Mouse (Mus musculus) neural tube, embryonic 12.5 days (tissue): ENCODE data around the gene Pou5f2. TPM values are rescaled to one million over a fixed set of nuclear protein-coding genes. Genes with fewer than 3 reads are reported as not detected.

Experiments
- ATAC-seq: fragments of 200-750 bp; cut with Nextera tagmentation; 2 replicates; pipeline ENCODE4 v1.8.0; 2017; ENCODE audit warnings: low read depth, mild to moderate bottlenecking, moderate TSS enrichment, moderate library complexity; ENCODE audit not compliant: low FRiP score
- H3K27ac ChIP-seq: fragments of 300-500 bp; sonication (generic); 2 replicates; pipeline ENCODE4 v1.5.1; 2016
- H3K27me3 ChIP-seq: fragments of 300-500 bp; sonication (generic); replicated peaks from 2 replicates; pipeline ENCODE4 v1.6.1; 2016; ENCODE audit warnings: mild to moderate bottlenecking
- H3K36me3 ChIP-seq: fragments of 300-500 bp; sonication (generic); 2 replicates; pipeline ENCODE4 v1.6.1; 2016; ENCODE audit warnings: mild to moderate bottlenecking
- H3K4me1 ChIP-seq: fragments of 300-500 bp; sonication (generic); 2 replicates; pipeline ENCODE4 v1.6.1; 2016
- H3K4me2 ChIP-seq: fragments of 300-500 bp; sonication (generic); replicated peaks from 2 replicates; pipeline ENCODE4 v1.6.1; 2016; ENCODE audit warnings: mild to moderate bottlenecking
- H3K4me3 ChIP-seq: fragments of 300-500 bp; sonication (generic); 2 replicates; pipeline ENCODE4 v1.5.1; 2016
- H3K9ac ChIP-seq: fragments of 300-500 bp; sonication (generic); 2 replicates; pipeline ENCODE4 v1.6.1; 2016; ENCODE audit warnings: mild to moderate bottlenecking
- H3K9me3 ChIP-seq: fragments of 300-500 bp; sonication (generic); 2 replicates; pipeline ENCODE4 v1.6.1; 2016; ENCODE audit warnings: mild to moderate bottlenecking
- WGBS: fragments of 180-500 bp; shearing (Covaris S2); methylation state at CpG from one replicate; pipeline ENCODE4 v1.1.7; 2016; 5-methylcytosine and 5-hydroxymethylcytosine counted together
- polyA plus RNA-seq: library from polyadenylated mRNA; unstranded; fragments of >200 nt; fragmentation: Nextera tagmentation; extraction: Ambion mirVana; gene quantifications from 2 replicates; pipeline ENCODE4 v1.2.1, GENCODE M21; 2016

Gene Pou5f2
- polyA plus RNA-seq, result 1.4 and 1.5 TPM in 2 replicates

DNA sequence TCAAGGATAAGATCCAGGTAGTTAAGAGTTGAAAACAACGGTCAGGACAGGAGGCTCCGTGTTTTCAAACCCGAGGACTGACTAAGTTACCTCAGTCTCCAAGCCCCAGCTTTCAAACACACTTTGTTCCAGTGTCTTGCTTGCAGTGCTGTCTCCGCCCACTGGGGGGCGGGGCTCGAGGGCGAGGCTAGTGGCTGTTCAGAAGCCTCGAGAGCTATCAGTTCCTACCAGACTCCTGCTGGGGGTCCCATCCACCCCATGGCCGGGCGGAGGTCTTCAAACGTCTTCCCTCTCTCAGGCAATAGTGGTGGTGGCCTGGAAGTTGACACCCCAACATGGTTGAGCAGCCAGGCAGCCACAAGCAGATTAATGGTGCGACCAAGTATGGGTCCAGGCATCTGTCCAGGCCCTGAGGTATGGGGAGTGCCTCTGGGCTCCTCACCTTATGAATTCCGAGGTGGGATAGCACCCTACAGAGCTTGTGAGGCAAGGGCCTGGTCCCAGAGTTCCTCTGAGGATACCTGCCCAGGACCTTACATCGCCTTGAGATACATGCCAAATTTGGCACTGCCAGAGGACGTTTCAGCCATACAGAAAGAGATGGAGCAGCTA, at the start of gene Pou5f2:
Gene Pou5f2, plus strand, starts transcription at position 220 of the 612 bp plus-strand sequence.
- no peak for ATAC-seq
- H3K4me2 ChIP-seq, result no peak within 1 kb of the TSS
- H3K27ac ChIP-seq, result no peak within 1 kb of the TSS
- no peaks in the 10 kb centered on the region for H3K36me3 ChIP-seq
- WGBS, result 51% methylated on average over 15 of the region's 15 CpGs
- H3K9ac ChIP-seq, result no peak within 1 kb of the TSS
- no peaks in the 10 kb centered on the region for H3K9me3 ChIP-seq
- H3K4me3 ChIP-seq, result no peak within 1 kb of the TSS
- no peaks in the 10 kb centered on the region for H3K27me3 ChIP-seq
- H3K4me1 ChIP-seq, result no peaks in the 10 kb centered on the region

DNA sequence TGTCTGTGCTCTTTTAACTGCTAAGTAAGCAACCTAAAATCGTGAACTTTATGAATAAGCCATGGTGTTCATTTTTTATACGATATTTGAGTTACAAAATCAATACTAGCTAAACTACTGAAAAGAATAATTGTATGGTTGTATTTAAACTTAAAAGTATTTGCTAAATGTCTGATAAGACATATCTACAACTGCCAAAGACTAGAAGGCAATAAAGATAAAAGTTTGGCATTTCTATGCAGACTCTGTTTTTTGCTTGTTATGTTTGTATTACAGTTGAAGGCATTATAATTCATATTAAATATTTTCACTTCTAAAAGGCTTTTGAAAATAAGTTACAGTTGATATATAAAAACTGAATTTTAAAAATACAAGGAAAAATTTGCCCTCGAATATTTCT, 48.5 kb upstream of the Pou5f2 start:
- Histone ChIP-seq H3K9me3 (no peaks in the 10 kb centered on the region), H3K36me3 (no peaks in the 10 kb centered on the region), H3K27ac (no peak overlapping the region), H3K4me3 (no peak overlapping the region), H3K27me3 (no peaks in the 10 kb centered on the region), H3K4me1 (no peaks in the 10 kb centered on the region), H3K4me2 (no peak overlapping the region), H3K9ac (no peak overlapping the region)
- WGBS, result 83% methylated on average over 3 of the region's 3 CpGs
- ATAC-seq, result no peak

DNA sequence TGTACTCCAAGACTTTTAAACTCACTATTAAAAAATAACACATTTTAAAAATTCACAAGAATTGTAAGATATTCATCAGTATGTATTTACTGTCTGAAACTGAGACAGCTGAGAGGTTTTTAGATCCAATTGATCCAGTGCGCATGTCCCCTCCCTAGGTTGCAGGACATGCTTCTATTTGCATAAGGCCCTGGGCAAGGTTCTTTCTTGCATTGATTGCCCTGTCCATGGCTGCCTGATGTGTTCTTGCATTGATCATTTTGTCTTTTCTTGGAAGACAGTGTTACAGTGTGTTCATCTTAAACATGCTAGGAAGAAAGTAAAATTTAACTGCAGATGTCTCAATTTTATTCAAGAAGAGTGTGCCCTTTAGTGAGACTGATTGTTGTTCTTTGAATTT, 47.6 kb upstream of the Pou5f2 start:
- no peaks in the 10 kb centered on the region for H3K9me3 ChIP-seq
- H3K9ac ChIP-seq, result no peak overlapping the region
- no peak overlapping the region for H3K4me3 ChIP-seq
- 64% methylated on average over 1 of the region's 1 CpGs for WGBS
- H3K27me3 ChIP-seq, result no peaks in the 10 kb centered on the region
- no peaks in the 10 kb centered on the region for H3K36me3 ChIP-seq
- no peaks in the 10 kb centered on the region for H3K4me1 ChIP-seq
- no peak overlapping the region for H3K4me2 ChIP-seq
- ATAC-seq, result no peak
- no peak overlapping the region for H3K27ac ChIP-seq

DNA sequence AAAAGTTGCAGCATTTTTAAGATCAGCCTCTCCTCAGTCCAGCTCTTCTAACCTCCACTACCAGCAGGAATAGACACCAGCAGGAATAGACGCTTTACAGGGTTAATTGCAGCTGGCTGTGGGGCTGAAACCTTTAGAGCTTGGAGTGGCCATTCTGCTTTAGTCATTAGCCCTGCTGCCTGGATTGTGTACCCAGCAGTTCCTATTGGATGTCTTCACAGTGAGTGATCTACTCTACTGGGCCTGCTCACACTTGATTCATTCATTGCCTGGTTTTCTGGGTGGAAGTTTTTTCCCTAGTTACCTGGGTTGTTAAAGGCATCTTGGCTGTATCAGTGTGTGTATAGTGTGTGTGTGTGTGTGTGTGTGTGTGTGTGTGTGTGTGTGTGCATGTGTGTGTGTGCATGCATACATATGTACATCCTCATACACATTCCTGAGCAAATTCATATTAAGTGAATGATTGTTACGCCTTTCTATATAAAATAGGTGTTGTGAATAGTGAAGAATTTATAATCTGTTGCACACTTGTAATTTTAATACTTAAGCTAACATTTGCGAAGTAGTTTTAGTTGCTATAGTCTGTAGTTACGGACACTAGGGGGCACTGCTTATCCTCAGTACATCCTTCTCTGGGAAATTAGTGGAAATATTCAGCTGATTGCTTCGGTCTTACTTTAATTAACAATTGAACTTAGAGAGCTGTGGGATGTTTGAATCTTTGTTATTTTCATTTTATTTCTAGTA, 42.4 kb upstream of the Pou5f2 start:
- WGBS, result 25% methylated on average over 5 of the region's 5 CpGs
- no peaks in the 10 kb centered on the region for H3K27me3 ChIP-seq
- peak; percentile 56; the same call in 1 of the 2 replicates for ATAC-seq
- H3K4me3 ChIP-seq, result no peak overlapping the region
- no peaks in the 10 kb centered on the region for H3K4me1 ChIP-seq
- no peaks in the 10 kb centered on the region for H3K36me3 ChIP-seq
- H3K9ac ChIP-seq, result no peak overlapping the region
- H3K4me2 ChIP-seq, result no peak overlapping the region
- H3K9me3 ChIP-seq, result no peaks in the 10 kb centered on the region
- H3K27ac ChIP-seq, result no peak overlapping the region

DNA sequence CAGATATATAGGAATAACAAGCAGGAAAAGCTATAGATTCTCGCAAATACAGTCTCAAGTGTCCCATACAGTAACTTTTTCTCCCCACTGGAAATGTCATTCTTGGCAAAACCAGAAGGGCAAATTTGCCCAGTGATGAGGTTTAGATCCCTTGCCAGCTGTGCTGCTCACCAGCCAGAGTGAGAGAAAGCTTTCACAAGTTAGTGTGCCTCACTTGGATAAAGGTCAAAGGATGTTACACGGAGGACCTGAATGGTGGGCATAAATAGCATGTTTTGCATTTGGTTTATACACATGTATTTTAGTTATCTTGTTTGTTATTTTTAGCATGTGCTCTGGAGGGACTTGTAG, 41.9 kb upstream of the Pou5f2 start:
- 81% methylated on average over 2 of the region's 2 CpGs for WGBS
- no peak overlapping the region for H3K4me3 ChIP-seq
- H3K9ac ChIP-seq, result no peak overlapping the region
- no peaks in the 10 kb centered on the region for H3K27me3 ChIP-seq
- H3K4me2 ChIP-seq, result no peak overlapping the region
- no peaks in the 10 kb centered on the region for H3K36me3 ChIP-seq
- no peak for ATAC-seq
- no peaks in the 10 kb centered on the region for H3K4me1 ChIP-seq
- H3K27ac ChIP-seq, result no peak overlapping the region
- H3K9me3 ChIP-seq, result no peaks in the 10 kb centered on the region

DNA sequence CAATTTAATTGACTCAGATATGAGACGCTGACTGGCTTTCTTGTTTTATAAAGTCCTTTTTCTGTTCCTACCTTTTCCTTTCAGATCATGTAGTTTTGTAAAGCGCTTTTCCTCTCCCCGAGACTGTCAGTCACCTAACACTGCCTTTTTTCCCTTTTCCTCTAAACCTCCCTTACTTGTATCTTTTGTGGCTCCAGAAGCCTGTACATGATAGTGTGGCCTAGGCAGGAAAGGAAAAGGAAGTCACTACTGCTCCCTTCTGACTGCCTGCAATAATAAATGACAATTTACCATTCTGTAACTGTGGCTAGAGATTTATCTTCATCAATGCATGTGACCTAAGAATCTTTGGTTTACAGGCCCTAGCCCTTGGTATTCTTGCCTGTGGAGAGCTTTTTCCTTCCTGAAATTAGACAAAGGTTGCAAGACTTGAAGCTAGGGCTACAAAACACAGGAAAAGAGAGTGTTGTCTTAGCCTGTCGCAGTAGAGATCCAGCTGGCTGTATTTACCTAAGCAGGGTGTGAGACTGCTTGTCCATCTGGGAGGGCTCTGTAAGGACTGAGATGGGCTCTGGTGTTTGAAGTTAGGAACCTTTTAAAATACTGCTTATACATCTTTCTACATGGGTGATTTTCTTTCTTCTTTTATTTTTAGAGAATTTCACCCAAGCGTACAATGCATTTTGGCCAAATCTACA, 33.4 kb upstream of the Pou5f2 start:
- WGBS, result 74% methylated on average over 5 of the region's 5 CpGs
- Histone ChIP-seq H3K4me3 (no peak overlapping the region), H3K4me1 (0 out of 2 replicates have a peak, but pooled peaks cover 4% of the 10 kb centered on the region), H3K27ac (no peak overlapping the region), H3K9me3 (no peaks in the 10 kb centered on the region), H3K9ac (no peak overlapping the region), H3K4me2 (no peak overlapping the region), H3K27me3 (no peaks in the 10 kb centered on the region), H3K36me3 (no peaks in the 10 kb centered on the region)
- no peak for ATAC-seq

DNA sequence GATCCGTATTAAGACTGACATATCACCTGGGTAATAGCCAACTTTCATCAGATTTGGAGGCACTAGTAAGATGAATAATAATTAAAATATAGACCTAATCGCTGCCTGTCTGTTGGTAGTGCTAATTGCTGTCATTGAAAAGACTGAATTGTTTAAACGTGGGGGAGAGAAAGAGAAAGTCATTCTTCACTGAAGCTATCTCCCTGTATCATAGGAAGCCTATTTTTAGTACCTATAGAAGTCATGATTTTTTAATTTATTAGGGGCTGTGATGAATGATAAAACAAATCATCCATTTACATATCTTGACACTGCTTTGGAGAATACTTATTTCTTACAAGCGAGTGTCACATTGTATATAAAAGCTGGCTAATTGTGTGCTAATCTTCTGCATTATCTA, 20.1 kb upstream of the Pou5f2 start:
- ATAC-seq, result no peak
- H3K9ac ChIP-seq, result no peak overlapping the region
- H3K4me3 ChIP-seq, result no peak overlapping the region

DNA sequence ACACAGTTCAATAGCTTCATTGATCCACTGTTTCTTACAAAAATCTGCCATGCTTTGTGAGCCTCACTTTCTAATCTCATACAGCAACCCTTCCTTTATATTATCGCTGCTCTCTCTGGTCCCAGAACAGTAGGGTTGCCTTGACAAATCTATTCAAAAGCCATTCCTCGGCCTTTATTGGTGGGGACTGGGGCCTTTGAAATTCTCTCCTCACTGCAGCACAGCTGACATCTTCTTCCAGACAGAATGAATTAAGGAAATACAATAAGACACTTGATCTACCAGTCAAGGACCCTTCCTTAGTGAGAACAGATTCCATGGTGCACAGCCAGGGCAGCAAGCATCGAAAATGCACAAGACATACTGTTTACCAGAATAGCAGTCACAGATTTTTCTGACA, 19.4 kb upstream of the Pou5f2 start:
- H3K27ac ChIP-seq, result no peak overlapping the region
- 14% methylated on average over 3 of the region's 3 CpGs for WGBS
- H3K4me3 ChIP-seq, result no peak overlapping the region
- H3K36me3 ChIP-seq, result no peaks in the 10 kb centered on the region
- peak; percentile 67 for ATAC-seq
- no peaks in the 10 kb centered on the region for H3K9me3 ChIP-seq
- no peak overlapping the region for H3K4me2 ChIP-seq
- H3K27me3 ChIP-seq, result no peaks in the 10 kb centered on the region
- peaks cover 5% of the 10 kb centered on the region; the same call in 1 of the 2 replicates for H3K4me1 ChIP-seq
- H3K9ac ChIP-seq, result no peak overlapping the region

More for the DNA sequence above, 20.1 kb upstream of the Pou5f2 start:
- no peaks in the 10 kb centered on the region for H3K9me3 ChIP-seq
- no peak overlapping the region for H3K4me2 ChIP-seq
- H3K27ac ChIP-seq, result no peak overlapping the region
- H3K27me3 ChIP-seq, result no peaks in the 10 kb centered on the region
- 62% methylated on average over 4 of the region's 4 CpGs for WGBS
- peaks cover 5% of the 10 kb centered on the region; the same call in 1 of the 2 replicates for H3K4me1 ChIP-seq
- no peaks in the 10 kb centered on the region for H3K36me3 ChIP-seq

DNA sequence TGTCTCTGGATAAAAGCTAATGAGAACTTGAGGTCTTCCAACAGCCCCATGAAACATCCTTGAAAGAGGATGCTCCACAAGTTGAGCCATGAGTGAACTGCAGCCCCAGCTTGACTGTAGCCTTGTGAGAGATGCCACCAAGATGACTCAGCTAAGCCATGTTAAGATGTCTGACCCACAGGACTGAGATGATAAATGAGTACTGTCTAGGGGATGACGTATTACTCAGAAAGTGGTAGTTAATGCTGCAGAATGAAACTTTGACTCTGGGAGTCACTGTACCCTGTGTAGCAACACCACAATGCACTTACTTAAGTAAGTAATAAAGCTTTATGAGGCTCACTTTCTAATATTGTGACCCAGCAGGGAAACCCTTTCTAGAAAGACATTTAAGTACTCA, 14.5 kb upstream of the Pou5f2 start:
- Histone ChIP-seq H3K27ac (no peak overlapping the region), H3K9ac (no peak overlapping the region), H3K27me3 (no peaks in the 10 kb centered on the region), H3K4me1 (peaks cover 5% of the 10 kb centered on the region; the same call in 1 of the 2 replicates), H3K4me2 (no peak overlapping the region), H3K36me3 (no peaks in the 10 kb centered on the region), H3K9me3 (no peaks in the 10 kb centered on the region), H3K4me3 (no peak overlapping the region)
- no peak for ATAC-seq
- 97% methylated on average over 1 of the region's 1 CpGs for WGBS

DNA sequence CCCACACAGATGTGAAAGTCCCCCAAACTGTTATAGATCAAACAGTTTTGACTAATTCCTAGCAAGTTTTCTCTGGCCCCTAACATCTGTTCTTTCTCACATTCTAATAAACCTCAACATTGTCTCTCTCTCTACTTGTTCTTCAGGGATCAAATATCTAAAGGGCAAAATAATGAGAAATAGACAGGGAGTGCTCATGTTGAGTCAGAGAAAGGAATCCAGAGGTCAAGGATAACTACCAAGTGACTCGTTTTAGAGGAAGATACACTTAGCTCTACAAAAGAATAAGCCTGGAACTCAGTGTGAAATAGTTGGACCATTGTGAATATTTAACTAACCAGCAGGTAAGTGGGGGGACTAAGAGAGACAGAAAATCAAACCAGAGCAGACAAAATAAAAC, 8.1 kb downstream of the Pou5f2 start:
- Histone ChIP-seq H3K27ac (no peak overlapping the region), H3K4me3 (no peak overlapping the region), H3K4me1 (no peaks in the 10 kb centered on the region), H3K27me3 (no peaks in the 10 kb centered on the region), H3K36me3 (no peaks in the 10 kb centered on the region), H3K9me3 (no peaks in the 10 kb centered on the region), H3K9ac (no peak overlapping the region), H3K4me2 (no peak overlapping the region)
- 48% methylated on average over 1 of the region's 1 CpGs for WGBS
- no peak for ATAC-seq

DNA sequence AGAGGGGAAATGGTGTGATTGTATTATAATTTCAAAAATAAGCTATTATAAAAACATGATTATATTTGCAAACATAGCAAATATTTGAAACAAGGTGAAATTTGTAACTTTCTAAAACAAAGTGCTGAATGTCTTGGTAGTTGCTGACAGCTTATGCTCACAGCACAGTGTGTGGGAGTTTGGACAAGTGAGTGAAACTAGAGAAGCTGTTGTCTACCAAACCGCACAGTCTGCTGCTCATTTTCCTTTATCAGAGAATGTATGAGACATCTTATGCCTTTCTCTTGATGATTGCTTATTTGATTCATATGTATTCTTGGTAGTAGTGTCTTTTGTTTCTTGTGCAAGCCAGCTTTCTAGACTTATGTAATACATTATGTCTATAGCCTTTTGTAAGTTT, 12.5 kb downstream of the Pou5f2 start:
- WGBS, result 90% methylated on average over 1 of the region's 1 CpGs
- Histone ChIP-seq H3K4me2 (no peak overlapping the region), H3K9ac (no peak overlapping the region), H3K4me1 (no peaks in the 10 kb centered on the region), H3K4me3 (no peak overlapping the region), H3K27ac (no peak overlapping the region), H3K36me3 (no peaks in the 10 kb centered on the region), H3K27me3 (no peaks in the 10 kb centered on the region), H3K9me3 (no peaks in the 10 kb centered on the region)
- ATAC-seq, result no peak

DNA sequence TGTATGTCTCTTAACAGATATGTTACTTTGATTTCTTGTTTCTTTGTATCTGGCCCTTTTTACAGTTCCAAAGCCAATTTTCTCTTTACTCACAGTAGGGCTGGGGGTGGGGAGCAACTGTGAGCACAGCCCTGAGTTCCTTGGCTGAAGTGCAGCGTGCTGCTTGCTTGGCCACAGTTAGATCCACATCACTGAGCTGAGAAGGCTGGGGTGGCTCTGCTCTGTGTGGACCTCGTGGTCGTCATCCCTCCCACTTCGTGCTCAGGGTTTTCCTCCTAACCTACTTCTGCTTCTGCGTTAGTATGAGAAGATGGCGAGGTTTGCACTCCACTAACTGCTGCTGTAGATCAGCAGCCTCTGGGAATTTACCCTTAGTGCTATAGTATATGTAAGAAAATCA, 18.5 kb downstream of the Pou5f2 start:
- WGBS, result 71% methylated on average over 6 of the region's 6 CpGs
- ATAC-seq, result no peak
- no peak overlapping the region for H3K4me3 ChIP-seq
- no peaks in the 10 kb centered on the region for H3K27me3 ChIP-seq
- H3K9me3 ChIP-seq, result no peaks in the 10 kb centered on the region
- H3K4me1 ChIP-seq, result no peaks in the 10 kb centered on the region
- H3K9ac ChIP-seq, result no peak overlapping the region
- no peaks in the 10 kb centered on the region for H3K36me3 ChIP-seq
- no peak overlapping the region for H3K4me2 ChIP-seq
- no peak overlapping the region for H3K27ac ChIP-seq
